11 mouse cellular contexts compared by ENCODE assay signal in genomic region chr12:117789017-117789416, GRCm38 (mm10). TPM values are rescaled to one million over a fixed set of nuclear protein-coding genes. Genes with fewer than 3 reads are reported as not detected.
DNase-seq lines count a peak whose midpoint lies in the region; ATAC-seq lines count a peak whose summit lies in the region.
"Had no signal": no experiment of that assay in that cellular context is flagged by ENCODE, and none has a peak within 500 bp of the region (broad histone marks: within the 10 kb centered on the region; RNA-seq: fewer than 3 reads in every experiment).

No protein-coding gene starts in this region.

- no peak overlapping the region for H3K9ac ChIP-seq in kidney, embryonic 15.5 days
- no peak overlapping the region for H3K9ac ChIP-seq in hindbrain, embryonic 14.5 days
- H3K9ac ChIP-seq in neural tube, embryonic 12.5 days = no peak overlapping the region

- no peaks in the 10 kb centered on the region for H3K36me3 ChIP-seq in kidney, embryonic 15.5 days
- no peaks in the 10 kb centered on the region for H3K36me3 ChIP-seq in hindbrain, embryonic 14.5 days (replicated peaks; ENCODE audit: control insufficient read depth, insufficient read depth)
- no peaks in the 10 kb centered on the region for H3K36me3 ChIP-seq in neural tube, embryonic 12.5 days

- peaks cover 7% of the 10 kb centered on the region; the same call in 1 of the 2 replicates for H3K27me3 ChIP-seq in kidney, embryonic 15.5 days
- no peaks in the 10 kb centered on the region for H3K27me3 ChIP-seq in hindbrain, embryonic 14.5 days (ENCODE audit: control insufficient read depth, insufficient read depth, low read length)
- H3K27me3 ChIP-seq in neural tube, embryonic 12.5 days (replicated peaks) = peaks cover 17% of the 10 kb centered on the region

- peak; percentile 45 for DNase-seq in embryo, embryonic 9.5 days (ENCODE audit: extremely low spot score)
- DNase-seq in embryo, embryonic 11 days = no peak
- no peak for DNase-seq in kidney, postnatal 10 days
- no peak for DNase-seq in hindbrain, embryonic 14.5 days (ENCODE audit: low spot score)
- DNase-seq in right cerebral cortex, postnatal 25 days = no peak
- DNase-seq in kidney, adult 18-20 months = no peak
- DNase-seq: adrenal gland, postnatal 36 days; cerebellum, adult 2 months had no signal

- no peak overlapping the region for H3K27ac ChIP-seq in kidney, embryonic 15.5 days
- H3K27ac ChIP-seq in hindbrain, embryonic 14.5 days = no peak overlapping the region
- H3K27ac ChIP-seq in neural tube, embryonic 12.5 days = no peak overlapping the region

- 40% methylated on average over 7 of the region's 7 CpGs for WGBS in kidney, embryonic 15.5 days
- WGBS in hindbrain, embryonic 14.5 days = 18% methylated on average over 7 of the region's 7 CpGs
- WGBS in neural tube, embryonic 12.5 days = 17% methylated on average over 7 of the region's 7 CpGs

- no peak for ATAC-seq in kidney, embryonic 15.5 days (replicated peaks; ENCODE audit: low FRiP score)
- no peak; the same call in 1 of the 2 replicates for ATAC-seq in hindbrain, embryonic 14.5 days (ENCODE audit: low FRiP score)
- ATAC-seq in neural tube, embryonic 12.5 days (ENCODE audit: low FRiP score, low read depth) = peak; percentile 25

- H3K9me3 ChIP-seq in kidney, embryonic 15.5 days (replicated peaks) = no peaks in the 10 kb centered on the region
- no peaks in the 10 kb centered on the region for H3K9me3 ChIP-seq in hindbrain, embryonic 14.5 days (ENCODE audit: control insufficient read depth, low read length)
- no peaks in the 10 kb centered on the region for H3K9me3 ChIP-seq in neural tube, embryonic 12.5 days

- peaks cover 4% of the 10 kb centered on the region; the same call in 1 of the 2 replicates for H3K4me1 ChIP-seq in kidney, embryonic 15.5 days
- peaks cover 3% of the 10 kb centered on the region; the same call in 1 of the 2 replicates for H3K4me1 ChIP-seq in hindbrain, embryonic 14.5 days (replicated peaks; ENCODE audit: control insufficient read depth, insufficient read depth, low read length)
- H3K4me1 ChIP-seq in neural tube, embryonic 12.5 days = peaks cover 8% of the 10 kb centered on the region; the same call in 1 of the 2 replicates

- peak overlapping the region; percentile 66 for H3K4me2 ChIP-seq in kidney, embryonic 15.5 days
- peak overlapping the region; percentile 51 for H3K4me2 ChIP-seq in hindbrain, embryonic 14.5 days (replicated peaks)
- peak overlapping the region; percentile 62 for H3K4me2 ChIP-seq in neural tube, embryonic 12.5 days (replicated peaks)

- no peak overlapping the region for H3K4me3 ChIP-seq in kidney, embryonic 15.5 days (replicated peaks)
- H3K4me3 ChIP-seq in hindbrain, embryonic 14.5 days (replicated peaks; ENCODE audit: low read length) = no peak overlapping the region
- H3K4me3 ChIP-seq in neural tube, embryonic 12.5 days = no peak overlapping the region
- H3K4me3 ChIP-seq: erythroblast, embryonic 14.5 days had no signal

RNA-seq across cellular contexts. Expression of gene Cdca7l, which starts 15.1 kb away (rescaled TPM):
- polyA plus RNA-seq in kidney, embryonic 15.5 days (2015; fragmentation: Nextera tagmentation; extraction: Ambion mirVana) = 56.0 and 60.6 TPM in 2 replicates
- 4.9 and 5.8 TPM in 2 replicates for polyA plus RNA-seq in hindbrain, embryonic 14.5 days (2014; fragmentation: Nextera tagmentation; extraction: Ambion mirVana)
- polyA plus RNA-seq in neural tube, embryonic 12.5 days (2016; fragmentation: Nextera tagmentation; extraction: Ambion mirVana) = 9.3 and 12.9 TPM in 2 replicates
